Mouse (Mus musculus) left cerebral cortex, adult 11 months (tissue): ENCODE measurements around the gene Rab11fip5.

ENCODE experiments used
- DNase-seq: peaks from one replicate; pipeline ENCODE4 v3.0.0; 2022; ENCODE audit warnings: low spot score

Rab11fip5 gene

DNA sequence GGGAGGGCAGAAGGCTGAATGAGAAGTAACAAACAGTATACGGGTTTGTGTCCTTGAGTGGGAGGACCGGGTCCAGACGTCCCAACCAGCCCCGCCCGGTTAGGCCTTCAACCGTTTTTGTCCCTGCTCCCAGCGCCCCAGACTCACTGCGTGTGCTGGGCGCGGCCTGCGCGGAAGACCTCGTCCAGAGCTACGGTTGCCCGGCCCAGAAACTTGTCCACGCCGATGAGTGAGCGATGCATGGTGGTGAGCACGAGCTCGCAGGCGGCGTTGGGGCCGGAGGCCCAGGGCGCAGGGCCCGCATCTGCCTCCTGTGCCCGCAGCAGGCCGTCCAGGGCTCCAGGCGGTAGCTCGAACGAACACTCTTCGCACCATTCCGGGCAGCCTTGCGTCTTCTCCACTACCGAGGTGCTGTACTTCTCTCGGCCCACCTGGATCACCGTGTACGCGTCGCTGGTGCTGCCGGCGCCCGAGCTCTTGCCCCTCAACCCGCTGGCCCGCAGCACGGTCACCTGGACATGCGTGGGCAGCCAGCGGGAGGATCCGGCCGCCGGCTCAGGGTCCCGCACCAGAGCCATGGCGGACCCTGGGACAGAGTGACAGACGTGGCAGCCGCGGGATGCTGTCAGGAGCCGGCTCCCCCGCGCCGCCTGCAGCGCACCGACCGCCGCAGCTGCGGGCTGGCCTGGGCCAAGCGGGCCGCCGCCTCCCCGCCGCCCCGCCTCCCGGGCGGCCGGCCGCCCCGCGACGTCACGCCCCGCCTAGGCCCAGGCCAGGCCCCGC is at the start of gene Rab11fip5:
TSS of gene Rab11fip5 (minus strand) at position 684 of the 783 bp plus-strand sequence.
- no peak for DNase-seq

DNA sequence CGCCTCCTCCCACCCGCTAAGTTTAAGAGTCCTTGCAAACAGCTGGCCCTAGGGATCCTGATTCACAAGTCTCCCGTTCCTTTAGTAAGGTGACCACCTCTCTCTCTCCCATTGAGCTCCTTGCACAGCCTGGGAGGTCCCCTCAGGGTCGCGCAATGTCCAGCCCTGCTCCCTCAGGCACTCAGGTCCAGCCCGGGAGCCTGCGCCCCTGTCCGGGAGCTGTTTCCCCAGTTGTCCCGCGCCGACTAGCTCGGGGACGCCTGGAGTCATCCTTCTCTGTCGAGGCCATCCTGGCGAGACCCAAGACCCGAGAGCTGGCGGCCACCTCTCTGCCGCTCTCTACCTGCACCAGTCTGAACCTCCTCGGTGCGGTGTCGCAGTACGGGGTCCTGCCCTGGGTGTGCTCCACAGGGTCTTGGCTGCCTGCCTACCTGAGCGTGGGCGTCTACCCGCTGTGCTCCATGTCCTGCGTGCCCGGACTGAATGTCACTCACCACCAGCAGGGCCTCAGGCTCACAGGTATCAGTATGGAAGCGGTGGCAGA is 49.5 kb upstream of the Rab11fip5 start, which contains the start of gene Noto:
TSS of gene Noto (plus strand) at position 51 of the 544 bp plus-strand sequence.
- DNase-seq: no peak

DNA sequence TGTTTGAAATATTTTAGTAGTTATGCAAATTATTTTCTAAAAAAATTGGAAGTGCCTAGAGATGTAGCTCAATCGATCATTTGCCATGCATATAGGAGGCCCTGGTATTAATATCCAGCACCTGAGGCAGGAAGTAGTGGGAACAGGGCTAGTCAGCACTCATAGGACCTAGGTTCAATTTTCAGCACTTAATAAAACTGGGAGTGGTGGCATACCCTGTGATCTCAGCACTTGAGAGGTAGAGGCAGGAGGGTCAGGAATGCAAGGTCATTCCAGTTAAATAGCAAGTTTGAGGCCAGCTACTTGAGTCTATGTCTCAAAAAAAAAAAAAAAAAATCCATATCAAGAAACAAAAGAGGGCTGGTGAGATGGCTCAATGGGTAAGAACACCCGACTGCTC is 44.7 kb upstream of the Rab11fip5 start:
- DNase-seq: no peak

DNA sequence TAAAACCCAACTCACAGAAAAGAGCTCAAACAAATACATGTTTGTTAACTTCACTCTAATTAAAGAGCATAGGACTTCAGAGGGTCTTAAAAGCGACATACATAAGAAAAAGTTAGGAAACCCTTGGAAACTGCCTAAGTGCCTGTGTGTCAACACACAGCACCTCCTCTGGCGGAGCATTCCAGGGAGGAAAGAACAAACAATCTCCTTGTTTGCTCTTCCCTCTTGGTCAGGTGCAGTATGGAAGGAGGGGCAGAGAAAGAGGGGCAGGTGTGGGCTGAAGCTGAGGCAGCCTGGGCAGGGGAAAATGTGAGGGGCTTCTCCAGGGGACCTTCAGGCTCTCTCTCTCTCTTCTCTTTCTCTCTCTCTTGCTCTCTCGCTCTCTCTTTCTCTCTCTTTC is 41.4 kb upstream of the Rab11fip5 start:
- DNase-seq: no peak

DNA sequence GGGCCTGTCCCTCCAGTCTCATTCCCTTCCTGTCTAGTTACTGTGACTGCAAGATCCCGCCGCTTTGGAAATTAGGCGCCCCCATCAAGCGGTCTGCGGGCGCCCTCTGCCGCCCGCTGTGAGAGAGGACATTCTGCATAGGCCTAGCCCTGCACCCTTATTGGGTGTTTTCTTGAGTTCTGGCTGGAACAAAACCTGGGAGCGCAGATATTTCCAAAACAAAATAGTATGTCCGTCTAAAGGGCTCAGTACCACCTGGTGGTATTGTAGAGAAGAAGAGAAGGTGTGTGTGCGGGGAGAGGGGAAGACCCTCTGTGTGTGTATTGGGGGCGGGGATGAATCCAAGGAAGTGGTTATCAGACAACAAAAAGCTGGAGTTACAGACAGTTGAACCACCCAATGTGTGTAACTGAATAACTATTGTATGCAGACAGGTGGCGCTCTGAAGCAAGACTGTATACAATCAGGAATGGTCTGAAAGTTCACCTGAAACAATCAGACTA is 36.4 kb upstream of the Rab11fip5 start:
- DNase-seq: no peak

DNA sequence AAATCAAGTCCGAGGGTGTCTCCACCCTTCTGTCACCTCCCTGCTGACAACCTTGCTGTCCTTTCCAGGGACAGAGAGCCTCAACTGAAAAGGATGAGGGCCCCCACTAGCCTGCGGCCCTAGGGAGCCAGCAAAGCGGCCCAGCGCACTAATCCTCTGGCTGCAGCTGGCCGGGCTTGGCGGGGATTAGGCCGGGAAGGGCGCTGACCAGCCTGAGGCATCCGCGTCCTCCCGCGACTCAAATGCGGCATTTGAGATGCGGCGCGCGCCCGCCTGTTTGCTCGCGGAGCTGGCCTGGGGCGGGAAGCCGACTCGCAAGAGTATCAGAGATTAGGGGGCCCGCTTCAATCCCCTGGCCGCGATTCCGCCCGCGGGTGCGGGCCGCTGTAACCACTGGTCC is 34.6 kb upstream of the Rab11fip5 start:
- no peak for DNase-seq

DNA sequence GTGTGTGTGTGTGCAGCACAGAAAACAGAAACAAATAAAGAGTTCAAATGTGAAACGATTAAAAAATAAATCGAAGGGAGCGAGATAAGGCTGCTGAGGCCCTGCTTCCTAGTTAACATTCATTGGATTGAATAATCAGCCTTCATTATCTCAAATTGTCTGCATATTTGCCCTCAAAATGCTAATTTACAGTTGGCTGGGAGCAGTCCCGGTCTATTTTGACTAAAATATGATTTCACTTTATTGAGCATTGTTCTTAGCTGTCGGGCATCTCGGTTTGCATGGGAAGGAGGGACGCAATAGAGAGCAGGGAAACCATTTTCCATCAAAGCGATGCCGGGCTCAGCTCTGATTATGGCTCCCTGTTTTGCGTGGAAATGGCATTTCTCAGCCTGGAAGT is 28.6 kb upstream of the Rab11fip5 start:
- no peak for DNase-seq

DNA sequence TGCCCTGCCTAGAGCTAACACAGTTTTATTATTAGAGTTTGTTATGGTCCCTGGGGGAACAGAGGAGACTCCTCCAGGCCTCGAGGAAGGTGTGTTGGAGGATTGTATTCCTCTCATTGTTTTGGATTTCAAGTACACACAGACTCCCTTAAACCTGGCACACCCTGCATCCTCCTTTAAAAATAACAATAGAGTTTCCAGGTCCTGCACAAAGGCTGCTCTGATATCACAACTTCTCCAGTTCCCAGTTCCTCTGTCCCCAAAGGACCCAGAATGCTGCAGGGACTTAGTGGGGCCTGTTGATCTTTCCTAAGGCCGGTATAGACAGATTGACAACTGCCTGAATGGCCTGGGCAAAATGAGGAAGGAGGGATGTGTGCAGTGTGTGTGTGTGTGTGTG is 28.2 kb upstream of the Rab11fip5 start:
- DNase-seq: no peak

DNA sequence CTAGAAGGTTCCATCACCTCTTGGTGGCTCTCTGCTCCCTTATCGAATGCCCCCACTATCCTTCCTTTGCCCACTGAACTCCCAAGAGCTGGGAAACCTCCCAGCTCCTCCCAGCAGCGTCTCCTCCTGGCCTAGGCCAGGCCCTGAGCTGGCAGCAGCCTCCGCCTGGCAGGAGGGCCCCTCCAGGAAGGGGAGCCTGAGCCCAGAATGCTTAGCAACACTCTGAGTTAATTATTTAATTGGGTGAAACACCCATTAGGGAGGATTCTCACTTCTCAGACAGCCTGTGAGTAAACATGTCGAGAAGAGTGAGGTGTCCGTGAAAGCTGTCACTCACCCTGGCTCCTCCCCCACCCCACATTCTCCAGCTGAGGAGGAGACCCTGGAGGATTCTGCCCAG is 25.3 kb upstream of the Rab11fip5 start:
- DNase-seq: no peak

DNA sequence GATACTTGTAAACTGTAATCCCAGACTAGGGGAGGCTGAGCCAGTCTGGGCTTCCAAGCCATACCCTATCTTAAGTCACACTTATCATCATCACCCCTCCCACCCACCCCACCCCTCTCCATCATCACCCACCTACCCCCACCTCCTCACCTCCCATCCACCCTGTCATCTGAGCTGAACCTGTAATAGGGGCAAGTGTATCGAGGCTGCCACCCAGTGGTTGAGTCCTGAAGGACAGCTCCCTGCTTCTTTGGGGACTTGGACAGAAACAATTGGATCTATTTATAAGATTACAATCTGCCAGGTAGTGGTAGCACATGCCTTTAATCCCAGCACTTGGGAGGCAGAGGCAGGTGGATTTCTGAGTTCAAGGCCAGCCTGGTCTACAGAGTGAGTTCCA is 22.7 kb upstream of the Rab11fip5 start:
- DNase-seq: no peak

DNA sequence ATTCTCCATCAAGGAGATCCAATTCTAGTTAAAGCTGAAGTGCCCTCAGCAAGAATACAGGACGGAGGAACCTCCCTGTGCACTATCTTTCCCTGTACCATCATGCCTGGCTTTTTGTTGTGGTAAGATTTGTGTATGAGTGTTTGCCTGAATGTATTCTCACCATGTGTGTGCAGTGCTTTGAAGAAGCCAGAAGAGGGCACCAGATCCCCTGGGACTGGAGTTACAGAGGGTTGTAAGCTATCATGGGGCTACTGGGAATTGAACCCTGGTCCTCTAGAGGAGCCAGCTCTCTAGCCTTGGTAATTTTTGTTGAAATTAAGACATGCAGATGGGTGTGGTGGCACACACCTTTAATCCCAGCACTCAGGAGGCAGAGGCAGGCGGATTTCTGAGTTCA is 20.9 kb upstream of the Rab11fip5 start:
- no peak for DNase-seq

DNA sequence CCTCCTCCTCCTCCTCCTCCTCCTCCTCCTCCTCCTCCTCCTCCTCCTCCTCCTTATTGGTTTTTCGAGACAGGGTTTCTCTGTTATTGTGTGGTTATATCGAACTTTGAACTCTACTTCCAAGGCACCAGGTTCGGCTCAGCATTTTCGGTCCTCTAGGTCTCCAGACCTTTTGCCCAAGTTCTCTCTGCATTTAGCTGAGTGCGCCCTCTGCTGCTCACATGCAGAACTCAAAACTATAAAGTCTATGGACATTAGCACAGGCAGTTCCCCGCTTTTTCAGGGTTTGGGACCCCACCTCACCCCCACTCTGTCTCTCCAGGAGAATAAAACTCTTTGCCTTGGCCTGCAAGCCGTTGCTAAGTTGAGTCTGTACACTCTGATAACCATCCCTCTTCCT is 17.4 kb upstream of the Rab11fip5 start:
- DNase-seq: peak; percentile 46

DNA sequence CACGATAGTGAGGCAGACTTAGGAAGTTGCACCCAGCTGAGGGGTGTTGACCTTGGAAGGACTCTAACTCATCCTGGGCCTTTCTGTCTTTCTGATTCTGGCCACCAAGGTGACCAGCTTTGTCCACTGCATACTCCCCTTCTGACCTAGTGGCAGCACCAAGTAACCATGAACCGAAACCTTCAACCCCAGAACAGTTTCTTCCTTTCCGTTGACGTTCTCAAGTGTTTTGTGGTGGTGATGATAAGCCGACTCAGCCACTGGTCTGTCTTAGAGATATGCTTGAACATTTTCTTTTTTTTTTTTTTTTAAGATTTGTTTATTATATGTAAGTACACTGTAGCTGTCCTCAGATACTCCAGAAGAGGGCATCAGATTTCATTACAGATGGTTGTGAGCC is 14.2 kb upstream of the Rab11fip5 start:
- DNase-seq: no peak

DNA sequence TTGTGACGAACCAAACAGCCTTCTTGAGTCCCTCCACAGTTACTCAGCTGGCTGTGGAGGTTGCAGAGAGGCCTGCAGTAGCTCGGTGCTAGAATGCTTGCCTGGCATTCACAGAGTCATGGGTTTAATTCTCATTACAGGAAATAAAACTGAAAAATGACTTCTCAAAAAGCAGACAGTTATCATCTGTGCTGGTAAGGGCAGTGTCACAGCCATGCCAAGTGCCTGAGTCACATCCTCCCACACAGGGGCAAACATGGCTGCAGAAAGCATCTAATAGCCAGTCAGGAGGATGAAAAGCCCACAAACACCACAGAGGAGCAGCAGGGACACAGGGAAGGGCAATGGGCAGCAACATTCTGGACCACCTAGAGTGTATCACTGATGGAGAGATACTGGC is 8.4 kb upstream of the Rab11fip5 start:
- DNase-seq: no peak

DNA sequence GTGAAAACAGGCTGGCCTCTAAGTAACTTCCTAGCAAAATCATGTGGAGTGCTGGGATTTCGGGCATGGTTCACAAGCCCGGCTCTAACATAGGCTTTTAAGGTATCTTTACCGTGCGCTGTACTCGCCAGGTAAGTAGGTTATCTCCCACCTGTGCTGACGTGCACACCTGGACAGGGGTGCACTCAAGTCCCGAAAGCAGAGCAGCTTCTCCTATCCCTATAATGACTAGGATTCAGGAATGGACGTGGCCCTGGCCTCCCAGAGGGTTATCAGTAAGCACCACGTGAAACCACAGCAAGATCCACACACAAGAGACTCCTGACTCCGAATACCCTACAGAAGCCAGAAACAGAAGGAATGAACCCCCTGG is 7.2 kb upstream of the Rab11fip5 start:
- no peak for DNase-seq

DNA sequence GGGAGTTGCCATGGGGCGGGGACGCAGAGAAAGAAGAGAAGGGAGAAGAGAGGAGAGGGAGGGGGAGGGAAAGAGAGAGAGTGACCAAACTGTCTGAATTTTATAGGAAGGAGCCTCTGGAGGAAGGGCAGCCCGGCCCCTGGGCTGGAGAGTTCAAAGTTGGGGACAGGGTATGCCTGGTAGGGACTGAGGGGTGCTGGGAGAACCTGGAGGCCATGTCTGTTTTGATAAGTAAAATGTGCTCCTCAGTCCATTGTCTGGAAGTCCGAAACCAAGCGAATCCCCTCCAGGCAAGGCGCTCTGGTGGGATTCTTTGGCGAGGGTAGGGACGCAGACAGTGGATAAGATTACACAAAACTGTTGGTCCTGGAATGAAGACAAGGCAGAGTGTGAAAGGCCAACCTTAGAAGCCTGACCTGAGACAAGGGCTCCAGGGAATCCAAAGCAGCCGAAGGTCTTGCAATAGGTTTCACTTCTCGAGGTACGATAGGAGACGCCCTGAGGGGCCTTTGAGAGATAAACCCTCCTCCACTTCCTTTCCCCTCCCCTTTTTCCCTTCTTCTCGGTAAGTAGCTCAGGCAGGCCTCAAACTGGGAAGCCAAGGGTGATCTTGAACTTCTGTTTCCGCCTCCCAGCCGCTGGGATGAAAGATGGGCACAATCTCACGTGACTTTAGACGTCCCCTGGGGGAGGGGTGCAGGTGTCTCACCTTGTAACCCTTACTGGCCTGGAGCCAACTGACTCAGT is 6.6 kb upstream of the Rab11fip5 start:
- no peak for DNase-seq

DNA sequence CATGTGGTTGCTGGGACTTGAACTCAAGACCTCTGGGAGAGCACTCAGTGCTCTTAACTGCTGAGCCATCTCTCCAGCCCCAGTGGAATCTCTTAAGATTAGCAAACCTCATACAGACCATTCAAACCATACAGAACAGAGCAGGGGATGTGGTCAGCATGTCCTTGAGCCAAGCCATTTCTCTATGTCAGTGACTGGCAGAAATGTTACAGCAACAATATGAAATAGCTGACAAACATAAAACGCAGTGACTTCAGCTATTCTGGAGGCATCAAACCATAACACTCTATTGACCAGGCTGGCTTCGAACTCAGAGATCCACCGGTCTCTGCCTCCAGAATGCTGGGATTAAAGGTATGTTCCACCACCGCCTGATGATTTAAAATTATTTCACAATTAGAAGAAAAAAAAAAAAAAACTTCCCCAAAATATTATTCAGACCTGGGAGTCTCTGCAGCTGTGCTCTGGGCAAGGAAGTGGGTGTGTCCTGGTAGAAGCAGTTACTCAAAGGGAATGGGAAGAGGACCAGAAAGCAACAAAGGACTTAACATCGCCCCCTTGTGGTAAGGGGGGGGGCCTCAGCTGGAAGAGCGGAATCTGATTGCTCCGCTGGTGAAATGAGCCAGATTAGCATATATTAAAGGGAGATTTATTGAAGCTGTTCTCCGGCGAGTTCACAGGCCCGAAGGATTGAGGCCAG is 5.9 kb upstream of the Rab11fip5 start:
- peak; percentile 80 for DNase-seq

DNA sequence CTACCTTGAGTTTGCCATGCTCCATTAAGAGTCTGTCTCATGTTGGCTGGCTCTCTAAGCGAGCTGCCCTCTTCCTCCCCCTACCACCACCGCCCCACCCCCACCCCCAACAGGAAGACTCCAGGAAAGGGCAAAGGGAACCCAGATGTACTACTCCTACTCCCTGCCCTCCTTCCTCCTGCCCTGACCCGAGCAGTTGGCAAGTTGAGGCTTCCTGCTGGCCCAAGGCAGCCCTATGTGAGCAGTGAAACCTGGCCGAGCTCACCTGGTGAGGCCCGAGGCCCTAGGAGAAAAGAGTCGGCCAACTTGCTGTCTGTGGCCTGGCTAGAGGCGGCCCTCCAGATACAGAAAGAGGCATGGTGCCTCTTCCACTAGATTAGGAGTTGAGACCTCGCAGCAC is 4.2 kb upstream of the Rab11fip5 start:
- no peak for DNase-seq

DNA sequence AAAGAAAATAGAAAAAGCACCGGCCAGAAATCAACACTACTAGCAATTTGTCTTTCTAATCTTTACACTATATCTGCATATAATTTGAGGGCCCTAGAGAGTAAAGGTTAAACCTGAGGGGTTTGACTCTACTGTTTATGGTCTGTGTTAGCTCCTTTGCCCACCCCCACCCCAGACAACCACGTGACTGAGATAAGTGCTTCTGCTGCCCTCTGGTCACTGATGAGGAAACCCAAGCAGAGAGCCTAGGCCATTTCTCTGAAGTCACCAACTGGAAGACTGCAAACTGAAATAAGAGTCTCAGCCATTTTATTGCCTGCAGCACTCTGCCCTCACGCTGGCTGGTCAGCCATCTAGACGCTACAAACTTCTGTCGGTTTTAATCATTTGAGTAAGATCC is 3.4 kb upstream of the Rab11fip5 start:
- no peak for DNase-seq

DNA sequence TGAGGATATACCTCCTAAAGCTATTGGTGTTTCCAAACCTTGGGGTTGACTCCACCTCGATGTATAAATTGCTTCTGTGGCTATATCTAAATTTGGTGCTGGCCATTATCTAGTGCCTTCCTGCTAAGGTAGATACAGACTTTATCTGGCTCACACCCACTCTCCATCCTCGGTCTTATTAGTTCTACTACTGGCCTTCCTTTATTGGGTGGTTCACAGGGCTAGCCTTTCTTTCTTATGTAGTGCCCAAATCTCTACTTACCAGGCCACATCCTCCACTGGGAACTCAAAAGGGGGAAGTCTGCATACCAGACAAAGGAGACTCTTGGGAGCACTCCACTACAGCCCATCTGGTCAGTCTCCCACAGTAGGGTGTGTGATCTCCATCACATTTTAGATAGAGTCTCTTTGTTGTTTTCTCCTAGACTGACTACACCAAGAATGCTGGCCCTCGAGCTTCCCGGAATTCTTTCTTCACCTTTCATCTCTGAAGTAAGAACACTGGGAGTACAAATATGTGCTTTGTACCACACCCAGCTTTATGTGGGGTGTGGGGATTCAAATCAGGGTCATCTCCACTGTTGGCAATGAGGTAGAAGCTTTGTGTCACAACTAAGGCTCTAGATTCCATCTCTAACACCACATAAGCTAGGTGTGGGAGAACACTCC is 2.8 kb upstream of the Rab11fip5 start:
- DNase-seq: no peak

DNA sequence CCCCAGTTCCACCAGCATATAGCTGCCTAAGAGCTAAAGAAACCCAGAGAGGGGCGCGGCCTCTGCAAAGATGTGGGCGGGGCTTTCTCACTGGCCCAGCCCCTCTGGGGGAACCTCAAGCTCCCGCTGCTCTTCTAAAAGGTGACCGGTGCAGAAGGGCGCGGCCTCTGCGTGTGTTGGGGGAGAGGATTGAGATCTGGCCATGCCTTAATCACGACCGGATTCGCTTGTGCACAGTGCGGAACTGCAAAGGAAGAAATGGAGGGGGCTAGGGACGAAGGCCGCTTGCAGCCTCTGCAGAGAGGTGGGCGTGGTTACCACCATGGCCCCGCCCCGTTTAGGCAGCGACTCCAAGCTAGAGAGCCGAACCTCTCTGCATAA is 290 bp upstream of the Rab11fip5 start:
- DNase-seq: peak; percentile 93
